Mouse (Mus musculus) macrophage (primary cell): ENCODE results near the gene G3bp1. TPM values are rescaled to one million over a fixed set of nuclear protein-coding genes. Genes with fewer than 3 reads are reported as not detected.

Source experiments
- H3K27ac ChIP-seq: fragments of 350-480 bp; formaldehyde crosslinking; 2 replicates; pipeline ENCODE4 v1.9.0; 2021
- H3K36me3 ChIP-seq: fragments of 350-480 bp; formaldehyde crosslinking; 2 replicates; pipeline ENCODE4 v1.9.0; 2021; ENCODE audit errors: inconsistent target
- H3K4me3 ChIP-seq: fragments of 350-480 bp; formaldehyde crosslinking; 2 replicates; pipeline ENCODE4 v1.9.0; 2021; ENCODE audit errors: inconsistent target
- H3K79me2 ChIP-seq: fragments of 350-480 bp; formaldehyde crosslinking; 2 replicates; pipeline ENCODE4 v1.9.0; 2021; ENCODE audit errors: inconsistent target
- WGBS: methylation state at CpG from one replicate; pipeline ENCODE4 v1.1.7; 2026; ENCODE audit warnings: inconsistent platforms; ENCODE audit not compliant: missing documents; 5-methylcytosine and 5-hydroxymethylcytosine counted together
- polyA plus RNA-seq: library from polyadenylated mRNA; stranded (reverse); fragments of 250-400 nt; gene quantifications from 3 replicates; pipeline ENCODE4 v1.2.4, GENCODE M21; 2018; ENCODE audit warnings: inconsistent platforms

Gene G3bp1
- polyA plus RNA-seq, 1 experiment from 2014 or later, result 20.9 TPM

DNA sequence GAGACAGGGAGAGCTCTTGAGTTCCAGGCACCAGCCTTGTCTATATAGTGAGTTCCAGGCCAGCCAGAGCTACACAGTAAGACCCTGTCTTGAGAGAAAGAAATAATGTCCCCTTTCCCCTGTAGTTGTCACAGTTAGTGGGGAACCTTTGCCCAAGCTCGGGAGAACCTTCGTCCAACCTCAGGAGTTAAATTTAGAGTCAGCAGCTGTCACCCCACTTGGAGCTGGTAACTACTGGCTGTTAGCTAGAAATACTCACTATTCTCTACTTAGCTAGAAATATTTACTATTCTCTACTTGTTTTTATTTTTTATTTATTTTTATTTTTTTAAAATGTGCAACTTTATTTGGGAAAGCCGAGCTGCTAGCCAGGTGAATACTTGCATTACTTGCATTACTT is 3.7 kb downstream of the G3bp1 start:
- H3K36me3 ChIP-seq, result no peaks in the 10 kb centered on the region
- 43% methylated on average over 3 of the region's 3 CpGs for WGBS

DNA sequence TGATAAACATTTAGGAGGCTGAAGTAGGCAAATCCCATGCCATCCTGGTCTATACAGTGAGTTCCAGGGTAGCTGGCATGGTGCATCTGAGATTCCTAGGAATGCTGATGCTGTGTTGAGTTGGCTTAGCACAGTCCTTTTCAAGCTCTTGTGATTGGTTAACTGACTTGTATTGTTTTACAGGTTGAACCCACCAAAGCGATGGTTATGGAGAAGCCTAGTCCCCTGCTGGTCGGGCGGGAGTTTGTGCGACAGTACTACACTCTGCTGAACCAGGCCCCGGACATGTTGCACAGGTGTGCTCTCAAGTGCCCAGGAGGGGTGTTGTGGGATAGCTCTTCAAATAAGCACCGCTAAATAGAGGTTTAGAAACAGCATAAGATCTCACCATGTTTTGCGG is 16.0 kb downstream of the G3bp1 start:
- Histone ChIP-seq H3K27ac (no peak overlapping the region), H3K36me3 (peaks cover 64% of the 10 kb centered on the region), H3K4me3 (no peak overlapping the region), H3K79me2 (peaks cover 100% of the 10 kb centered on the region)
- 98% methylated on average over 7 of the region's 7 CpGs for WGBS

More for the DNA sequence above, 3.7 kb downstream of the G3bp1 start:
- H3K4me3 ChIP-seq, result no peak overlapping the region
- no peak overlapping the region for H3K27ac ChIP-seq
- H3K79me2 ChIP-seq, result peaks cover 84% of the 10 kb centered on the region

DNA sequence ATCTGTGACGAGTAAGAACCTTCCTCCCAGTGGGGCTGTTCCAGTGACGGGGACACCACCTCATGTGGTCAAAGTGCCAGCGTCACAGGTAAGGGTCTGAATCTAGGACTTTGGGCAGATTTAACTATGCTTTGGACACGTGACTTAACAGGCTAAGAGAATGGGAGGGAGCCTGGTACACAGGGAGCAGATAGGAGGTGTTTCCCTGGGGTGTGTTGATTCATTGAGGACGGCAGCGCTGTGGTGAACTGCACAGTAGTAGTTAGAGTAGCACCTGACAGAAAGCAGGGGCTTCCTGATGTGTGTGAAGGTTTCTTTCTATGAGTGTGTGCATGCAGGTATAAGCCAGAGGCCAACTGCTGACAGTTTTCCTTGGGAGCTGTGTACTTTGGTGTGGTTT is 26.7 kb downstream of the G3bp1 start:
- H3K4me3 ChIP-seq, result no peak overlapping the region
- H3K79me2 ChIP-seq, result no peaks in the 10 kb centered on the region; the same call in 1 of the 2 replicates
- peaks cover 88% of the 10 kb centered on the region for H3K36me3 ChIP-seq
- WGBS, result 95% methylated on average over 6 of the region's 6 CpGs
- H3K27ac ChIP-seq, result no peak overlapping the region

DNA sequence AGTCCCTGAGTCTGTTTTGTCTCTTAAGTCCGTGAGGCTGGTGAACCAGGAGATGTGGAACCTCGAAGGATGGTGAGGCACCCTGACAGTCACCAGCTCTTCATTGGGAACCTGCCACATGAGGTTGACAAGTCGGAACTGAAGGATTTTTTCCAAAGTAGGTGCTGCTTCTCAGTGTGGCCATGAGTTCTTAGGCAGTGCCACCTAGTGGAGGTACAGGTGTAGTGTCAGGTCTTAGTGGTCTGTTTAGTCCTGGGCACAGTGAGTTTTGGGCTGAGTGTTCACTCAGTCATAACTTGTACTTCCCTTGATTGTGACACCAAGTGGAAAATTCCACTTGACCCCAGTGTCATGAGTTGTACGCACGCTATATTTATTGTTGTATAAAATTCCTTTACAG is 28.4 kb downstream of the G3bp1 start:
- Histone ChIP-seq H3K4me3 (no peak overlapping the region), H3K27ac (no peak overlapping the region), H3K36me3 (peaks cover 73% of the 10 kb centered on the region), H3K79me2 (no peaks in the 10 kb centered on the region; the same call in 1 of the 2 replicates)
- 86% methylated on average over 5 of the region's 5 CpGs for WGBS

DNA sequence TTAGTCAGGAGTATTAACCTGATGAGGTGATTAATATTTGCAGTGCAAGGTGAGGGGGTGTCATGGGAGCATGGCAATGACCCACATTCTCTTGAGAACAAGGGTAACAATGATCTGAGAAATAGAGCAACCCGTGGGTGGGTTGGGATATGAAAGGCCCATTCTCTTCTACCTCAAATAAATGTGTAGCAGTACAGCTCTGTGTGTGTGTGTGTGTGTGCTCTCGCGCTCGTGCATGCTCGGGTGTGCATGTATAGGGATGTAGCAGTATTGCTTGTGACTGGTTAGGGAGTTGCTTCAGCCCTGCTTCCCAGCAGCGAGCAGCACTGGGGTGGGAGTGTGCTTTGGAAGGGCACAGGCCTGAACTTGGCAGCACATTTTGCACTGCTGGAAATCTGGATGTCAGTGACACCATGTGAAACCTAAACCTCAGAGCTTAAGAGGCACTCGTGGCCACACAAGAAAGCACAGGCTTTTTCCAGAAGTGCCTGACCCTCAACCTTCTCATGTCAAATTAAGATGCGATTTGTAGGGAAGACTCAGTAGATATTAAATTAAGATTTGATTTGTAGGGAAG is 32.6 kb downstream of the G3bp1 start:
- Histone ChIP-seq H3K4me3 (no peak overlapping the region), H3K36me3 (peaks cover 32% of the 10 kb centered on the region), H3K27ac (no peak overlapping the region), H3K79me2 (no peaks in the 10 kb centered on the region; the same call in 1 of the 2 replicates)
- 82% methylated on average over 8 of the region's 8 CpGs for WGBS

DNA sequence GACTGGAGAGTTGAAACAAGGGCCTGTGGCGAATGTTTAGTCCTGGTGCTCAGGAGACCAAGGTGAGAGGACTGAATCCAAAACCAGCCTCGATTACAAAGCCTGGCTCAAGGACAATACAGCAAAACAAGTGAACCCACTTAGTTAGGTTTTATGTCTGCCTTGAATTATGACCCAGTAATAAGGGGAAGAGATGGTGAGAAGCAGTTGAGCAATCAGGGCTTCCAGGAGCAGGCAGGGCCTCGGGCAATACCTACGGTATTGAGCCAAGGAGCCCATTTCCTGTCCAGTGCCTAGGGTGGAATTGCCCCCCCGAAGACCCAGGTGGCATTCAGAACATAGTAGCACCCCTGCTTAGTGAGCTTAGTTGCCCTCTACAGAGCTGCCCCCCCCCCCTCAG is 33.4 kb downstream of the G3bp1 start:
- WGBS, result 50% methylated on average over 5 of the region's 5 CpGs
- H3K79me2 ChIP-seq, result no peaks in the 10 kb centered on the region; the same call in 1 of the 2 replicates
- no peak overlapping the region for H3K27ac ChIP-seq
- no peak overlapping the region for H3K4me3 ChIP-seq
- peaks cover 27% of the 10 kb centered on the region for H3K36me3 ChIP-seq

DNA sequence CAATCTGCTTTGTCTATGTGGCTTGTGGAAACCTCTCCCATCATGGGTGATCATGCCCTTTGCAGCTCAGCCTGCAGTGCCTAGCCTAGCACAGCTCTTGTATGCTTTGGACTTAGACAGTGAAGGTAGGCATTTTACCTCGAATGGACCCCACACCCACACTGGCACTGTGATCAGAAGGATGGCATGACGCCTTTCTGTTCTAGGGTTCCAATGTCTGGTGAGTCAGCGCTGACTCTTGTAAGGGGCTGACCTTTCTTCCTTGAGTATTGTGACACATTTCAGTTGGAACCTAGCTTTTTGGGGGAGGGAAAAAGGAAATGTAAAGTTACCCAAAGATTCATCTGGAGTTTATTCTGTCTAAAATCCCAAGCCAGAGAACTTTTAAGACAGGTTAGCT is 36.0 kb downstream of the G3bp1 start:
- Histone ChIP-seq H3K4me3 (no peak overlapping the region), H3K36me3 (0 out of 2 replicates have a peak, but pooled peaks cover 2% of the 10 kb centered on the region), H3K27ac (no peak overlapping the region), H3K79me2 (no peaks in the 10 kb centered on the region)
- WGBS, result 38% methylated on average over 3 of the region's 3 CpGs

DNA sequence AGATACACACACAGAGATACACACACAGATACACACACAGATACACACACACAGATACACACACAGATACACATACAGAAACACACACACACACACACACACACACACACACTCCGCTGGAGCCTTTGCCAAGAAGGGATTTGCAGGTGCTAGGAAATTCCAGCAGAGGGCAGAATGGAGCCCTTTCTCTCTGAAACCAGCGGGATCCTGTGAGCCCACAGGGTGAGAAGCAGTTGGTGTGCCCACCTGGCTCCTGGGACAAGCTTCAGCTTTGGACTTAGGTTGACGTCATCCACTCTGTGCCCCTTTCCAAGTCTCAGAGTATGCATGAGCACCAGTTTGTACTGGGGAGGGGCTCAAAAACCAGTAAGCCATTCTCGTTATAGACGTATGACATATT is 41.9 kb downstream of the G3bp1 start:
- WGBS, result 64% methylated on average over 5 of the region's 5 CpGs
- no peaks in the 10 kb centered on the region for H3K36me3 ChIP-seq

DNA sequence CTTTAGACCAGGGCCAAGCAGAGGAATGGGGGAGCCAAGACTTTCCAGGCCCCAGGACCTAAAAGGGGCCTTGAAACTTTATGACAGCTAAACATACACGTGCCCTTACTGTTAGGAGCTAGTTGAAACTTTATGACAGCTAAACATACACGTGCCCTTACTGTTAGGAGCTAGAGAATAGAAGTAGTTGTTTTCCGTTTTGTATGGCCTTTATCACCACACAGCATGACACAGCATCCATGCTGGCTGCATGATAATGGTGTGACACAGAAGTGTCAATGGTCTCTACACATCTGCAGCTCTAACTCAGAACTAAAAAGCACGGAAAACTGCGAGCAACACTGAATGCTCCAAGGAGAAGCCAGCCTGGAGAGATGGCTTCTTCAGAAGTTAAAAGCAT is 48.2 kb downstream of the G3bp1 start:
- no peaks in the 10 kb centered on the region for H3K79me2 ChIP-seq
- 79% methylated on average over 5 of the region's 5 CpGs for WGBS
- H3K4me3 ChIP-seq, result no peak overlapping the region
- H3K36me3 ChIP-seq, result no peaks in the 10 kb centered on the region
- no peak overlapping the region for H3K27ac ChIP-seq

More for the DNA sequence above, 41.9 kb downstream of the G3bp1 start:
- Histone ChIP-seq H3K27ac (no peak overlapping the region), H3K79me2 (no peaks in the 10 kb centered on the region), H3K4me3 (no peak overlapping the region)

DNA sequence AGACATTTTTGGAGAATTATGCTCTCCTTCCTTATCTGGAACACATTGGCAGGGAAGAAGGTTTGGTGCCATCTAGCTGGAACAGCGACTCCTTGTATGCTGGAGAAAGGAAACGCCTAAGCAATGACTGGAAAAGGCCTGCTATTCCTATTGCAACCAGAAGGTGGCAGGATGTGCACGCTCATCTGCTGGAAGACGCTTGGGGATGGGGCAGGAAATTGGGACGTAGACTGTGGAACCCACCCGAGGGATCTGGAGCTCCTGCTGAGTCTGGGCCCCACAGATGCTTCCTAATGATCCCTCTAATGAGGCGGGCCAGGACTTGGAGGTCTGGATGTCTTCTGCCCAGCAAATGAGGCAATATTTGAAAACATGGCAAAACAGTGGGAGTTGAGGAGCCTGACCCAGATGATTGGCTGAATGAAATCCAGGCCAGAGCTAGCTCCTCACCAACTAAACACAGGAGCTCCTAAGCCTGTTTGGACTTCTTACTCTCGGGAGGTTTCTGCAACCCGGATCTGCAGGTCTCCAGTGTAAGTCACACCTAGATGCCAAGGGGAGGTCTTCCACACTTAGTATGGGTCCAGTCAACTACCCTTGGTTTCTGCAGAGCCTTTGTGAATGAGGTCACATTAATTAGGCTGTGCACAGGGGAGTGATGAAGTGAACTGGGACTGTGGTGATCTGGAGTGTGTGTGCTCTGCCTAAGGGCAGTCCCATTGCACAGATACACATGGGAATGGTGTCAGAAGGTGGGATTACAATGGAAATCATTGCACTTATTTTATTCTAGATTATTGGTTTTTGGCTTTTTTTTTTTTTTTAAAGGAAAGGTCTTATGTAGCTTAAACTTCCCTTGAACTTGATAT is 49.6 kb downstream of the G3bp1 start:
- 17% methylated on average over 8 of the region's 9 CpGs for WGBS

DNA sequence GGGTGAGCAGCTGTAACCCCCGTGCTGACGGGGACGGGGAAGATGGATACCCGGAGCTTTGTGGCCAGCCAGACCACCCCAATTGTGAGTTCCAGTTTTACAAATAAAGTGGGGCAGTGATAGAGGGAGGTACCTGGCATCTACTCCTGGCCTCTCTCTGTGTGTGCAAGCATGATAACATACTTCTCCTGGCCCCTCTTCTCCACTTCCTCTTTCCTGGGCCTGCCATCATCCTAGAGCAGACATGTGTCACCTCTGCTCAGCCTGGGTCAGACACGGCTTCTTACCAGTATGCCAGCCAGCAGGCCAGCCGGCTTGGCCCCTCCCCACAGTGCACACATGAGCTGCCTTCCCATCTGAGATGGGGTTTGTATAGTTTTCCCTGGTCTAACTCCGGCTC is 61.3 kb downstream of the G3bp1 start:
- H3K36me3 ChIP-seq, result no peaks in the 10 kb centered on the region
- no peak overlapping the region for H3K27ac ChIP-seq
- no peaks in the 10 kb centered on the region for H3K79me2 ChIP-seq
- H3K4me3 ChIP-seq, result no peak overlapping the region
- WGBS, result 25% methylated on average over 7 of the region's 7 CpGs

More for the DNA sequence above, 49.6 kb downstream of the G3bp1 start:
- Histone ChIP-seq H3K27ac (no peak overlapping the region), H3K79me2 (no peaks in the 10 kb centered on the region), H3K36me3 (no peaks in the 10 kb centered on the region), H3K4me3 (no peak overlapping the region)

DNA sequence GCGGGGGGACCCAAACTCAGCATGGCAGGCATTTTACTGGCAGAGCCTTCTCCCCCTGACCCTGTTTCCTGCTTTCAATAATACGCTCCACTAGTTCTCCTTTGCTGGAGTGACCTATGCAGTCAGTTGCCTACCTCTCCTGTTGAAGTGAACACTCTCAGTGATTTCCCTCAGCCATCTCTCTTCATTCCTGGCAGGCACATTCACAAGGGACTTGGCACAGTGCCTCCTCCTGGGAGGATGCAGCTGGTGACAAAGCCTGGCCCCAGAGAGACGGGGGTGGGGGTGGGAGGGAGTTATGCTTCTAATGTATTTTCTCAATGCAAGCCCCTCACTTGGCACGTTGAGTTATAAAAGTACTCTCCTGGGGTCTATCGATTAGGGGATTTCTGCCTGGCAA is 63.9 kb downstream of the G3bp1 start:
- no peaks in the 10 kb centered on the region for H3K79me2 ChIP-seq
- no peak overlapping the region for H3K27ac ChIP-seq
- no peak overlapping the region for H3K4me3 ChIP-seq
- WGBS, result 59% methylated on average over 4 of the region's 5 CpGs
- H3K36me3 ChIP-seq, result no peaks in the 10 kb centered on the region

DNA sequence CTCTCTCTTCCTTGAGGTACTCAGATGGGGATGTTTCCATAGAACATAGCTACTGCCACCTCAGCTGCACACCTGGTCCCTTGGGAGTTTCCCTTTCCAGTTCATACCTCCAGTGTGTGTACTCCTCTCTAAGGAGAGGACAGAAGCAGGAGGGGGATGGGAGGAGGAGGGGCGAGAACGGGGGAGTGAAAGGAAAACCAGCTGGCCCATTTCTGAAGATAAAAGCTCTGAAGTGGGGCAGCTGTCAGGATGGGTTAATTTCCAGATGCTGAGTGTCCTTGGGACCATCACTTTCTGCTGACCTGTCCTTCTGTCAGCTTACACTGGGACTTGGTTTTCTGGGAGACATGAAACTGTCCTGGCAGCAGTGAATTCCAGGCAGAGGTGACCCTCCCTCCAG is 65.3 kb downstream of the G3bp1 start:
- H3K36me3 ChIP-seq, result no peaks in the 10 kb centered on the region
- no peak overlapping the region for H3K4me3 ChIP-seq
- WGBS, result 60% methylated on average over 2 of the region's 2 CpGs
- no peaks in the 10 kb centered on the region for H3K79me2 ChIP-seq
- no peak overlapping the region for H3K27ac ChIP-seq

DNA sequence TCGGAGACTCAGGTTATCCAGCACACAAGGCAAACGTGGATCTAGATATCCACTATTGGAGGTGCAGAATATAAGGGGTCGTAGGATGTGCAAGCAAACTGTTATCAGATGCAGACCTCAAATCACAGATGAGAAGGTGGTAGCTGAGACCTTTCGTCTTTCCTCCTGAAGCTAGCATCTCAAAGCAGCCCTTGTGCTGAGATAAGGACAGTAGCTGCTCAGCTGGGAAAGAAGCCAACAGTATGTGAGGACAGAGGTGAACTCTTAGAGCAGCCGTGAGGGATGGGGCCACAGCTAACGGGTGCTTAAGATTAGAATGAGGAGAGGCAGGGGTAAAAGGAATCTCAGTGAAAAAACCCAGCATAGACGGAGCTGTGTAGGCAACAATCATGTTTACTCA is 72.6 kb downstream of the G3bp1 start:
- Histone ChIP-seq H3K27ac (no peak overlapping the region), H3K4me3 (no peak overlapping the region), H3K36me3 (no peaks in the 10 kb centered on the region), H3K79me2 (no peaks in the 10 kb centered on the region)
- WGBS, result 77% methylated on average over 7 of the region's 7 CpGs

DNA sequence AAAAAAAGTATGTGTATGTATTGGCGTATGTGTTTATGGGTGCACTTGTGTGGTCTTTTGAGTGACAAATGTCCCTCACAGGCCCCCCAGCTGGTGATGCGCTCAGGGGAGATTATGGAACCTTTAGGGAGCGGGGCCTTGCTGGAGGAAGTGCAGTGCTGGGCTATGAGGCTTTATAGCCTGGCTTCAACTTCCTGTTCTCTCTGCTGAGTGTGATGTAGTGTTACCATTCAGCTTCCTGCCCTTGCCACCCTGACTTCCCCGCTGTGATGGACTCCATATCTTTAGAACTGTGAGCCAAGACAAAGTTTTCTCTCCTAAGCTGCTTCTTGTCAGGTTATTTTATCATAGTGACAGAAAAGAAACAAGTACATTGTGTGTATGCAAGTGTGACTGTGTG is 73.2 kb downstream of the G3bp1 start:
- 54% methylated on average over 4 of the region's 4 CpGs for WGBS
- Histone ChIP-seq H3K4me3 (no peak overlapping the region), H3K79me2 (no peaks in the 10 kb centered on the region), H3K36me3 (no peaks in the 10 kb centered on the region), H3K27ac (no peak overlapping the region)
